Mouse (Mus musculus): ENCODE measurements around the gene Gnao1. TPM values are rescaled to one million over a fixed set of nuclear protein-coding genes. Genes with fewer than 3 reads are reported as not detected.
A peak's percentile ranks its signal among the peaks of the same experiment; 100 is the strongest.

The Gnao1 gene
- polyA plus RNA-seq, 1 experiment from 2014 or later, result 0.74 TPM

- H3K4me2 ChIP-seq, result no peak overlapping the region
- no peaks in the 10 kb centered on the region for H3K9me3 ChIP-seq (replicated peaks)
- 50% methylated on average over 5 of the region's 5 CpGs for WGBS (ENCODE audit: insufficient replicate concordance)
- H3K4me3 ChIP-seq, result no peak overlapping the region
- peaks cover 39% of the 10 kb centered on the region for H3K4me1 ChIP-seq
- H3K27me3 ChIP-seq (replicated peaks), result no peaks in the 10 kb centered on the region
- H3K9ac ChIP-seq, result no peak overlapping the region
- 0 out of 2 replicates have a peak overlapping the region, but pooled peaks have one; percentile 48 for H3K27ac ChIP-seq
- no peaks in the 10 kb centered on the region for H3K36me3 ChIP-seq
- ATAC-seq, result no peak
These were observed 98.2 kb downstream of the Gnao1 start for GRCm38 (mm10) chr8:93907987-93908441.

- 20% methylated on average over 1 of the region's 1 CpGs for WGBS (ENCODE audit: insufficient replicate concordance)
- Histone ChIP-seq H3K9ac (no peak overlapping the region), H3K27me3 (replicated peaks) (no peaks in the 10 kb centered on the region), H3K4me1 (peaks cover 39% of the 10 kb centered on the region), H3K9me3 (replicated peaks) (no peaks in the 10 kb centered on the region), H3K4me2 (no peak overlapping the region), H3K27ac (peak overlapping the region; percentile 48; the same call in 1 of the 2 replicates), H3K4me3 (no peak overlapping the region), H3K36me3 (no peaks in the 10 kb centered on the region)
- ATAC-seq, result peak; percentile 22; the same call in 1 of the 2 replicates
These were observed 98.8 kb downstream of the Gnao1 start for GRCm38 (mm10) chr8:93908546-93908945.

GRCm38 (mm10) chr8:93911715-93912555, 102.2 kb downstream of the Gnao1 start:
- Histone ChIP-seq H3K4me3 (no peak overlapping the region), H3K9me3 (replicated peaks) (no peaks in the 10 kb centered on the region), H3K9ac (no peak overlapping the region), H3K4me1 (peaks cover 43% of the 10 kb centered on the region), H3K4me2 (no peak overlapping the region), H3K27ac (peak overlapping the region; percentile 66), H3K27me3 (replicated peaks) (no peaks in the 10 kb centered on the region), H3K36me3 (no peaks in the 10 kb centered on the region)
- peak; percentile 58 for ATAC-seq
- WGBS (ENCODE audit: insufficient replicate concordance), result 57% methylated on average over 7 of the region's 7 CpGs

GRCm38 (mm10) chr8:93917859-93918421, 108.2 kb downstream of the Gnao1 start:
- H3K36me3 ChIP-seq, result no peaks in the 10 kb centered on the region
- 49% methylated on average over 13 of the region's 13 CpGs for WGBS (ENCODE audit: insufficient replicate concordance)
- no peak for ATAC-seq

DNA sequence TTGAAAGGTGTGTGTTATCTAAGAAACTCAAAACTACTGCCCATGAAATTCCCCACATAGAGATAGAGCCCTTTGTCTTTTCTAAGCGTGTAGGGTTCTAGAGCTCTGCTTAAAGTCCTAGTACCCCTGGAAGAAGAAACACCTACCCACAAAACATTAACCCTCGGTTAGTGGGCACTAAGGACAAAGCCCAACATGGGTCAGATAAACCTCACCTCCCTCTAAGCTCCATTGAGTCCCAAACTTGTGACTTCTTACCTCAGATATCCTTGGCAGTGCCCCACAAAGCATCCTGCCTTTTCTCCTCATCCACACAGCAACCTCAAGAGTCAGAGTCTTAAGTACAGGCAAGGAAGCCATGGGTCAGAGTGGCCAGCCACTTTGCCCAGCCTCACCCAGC, 108.8 kb downstream of the Gnao1 start:
- no peak overlapping the region for H3K4me2 ChIP-seq
- no peak for ATAC-seq
- H3K9ac ChIP-seq, result no peak overlapping the region
- H3K4me1 ChIP-seq, result peaks cover 4% of the 10 kb centered on the region; the same call in 1 of the 2 replicates
- no peaks in the 10 kb centered on the region for H3K36me3 ChIP-seq
- WGBS (ENCODE audit: insufficient replicate concordance), result 49% methylated on average over 2 of the region's 2 CpGs
- no peak overlapping the region for H3K27ac ChIP-seq
- H3K27me3 ChIP-seq (replicated peaks), result no peaks in the 10 kb centered on the region; the same call in 1 of the 2 replicates
- no peaks in the 10 kb centered on the region for H3K9me3 ChIP-seq (replicated peaks)
- H3K4me3 ChIP-seq, result no peak overlapping the region

More at GRCm38 (mm10) chr8:93917859-93918421, 108.2 kb downstream of the Gnao1 start:
- H3K27me3 ChIP-seq (replicated peaks), result no peaks in the 10 kb centered on the region; the same call in 1 of the 2 replicates
- H3K9ac ChIP-seq, result no peak overlapping the region
- no peak overlapping the region for H3K27ac ChIP-seq
- H3K4me3 ChIP-seq, result no peak overlapping the region
- no peak overlapping the region for H3K4me2 ChIP-seq
- H3K4me1 ChIP-seq, result peaks cover 4% of the 10 kb centered on the region; the same call in 1 of the 2 replicates
- H3K9me3 ChIP-seq (replicated peaks), result no peaks in the 10 kb centered on the region

DNA sequence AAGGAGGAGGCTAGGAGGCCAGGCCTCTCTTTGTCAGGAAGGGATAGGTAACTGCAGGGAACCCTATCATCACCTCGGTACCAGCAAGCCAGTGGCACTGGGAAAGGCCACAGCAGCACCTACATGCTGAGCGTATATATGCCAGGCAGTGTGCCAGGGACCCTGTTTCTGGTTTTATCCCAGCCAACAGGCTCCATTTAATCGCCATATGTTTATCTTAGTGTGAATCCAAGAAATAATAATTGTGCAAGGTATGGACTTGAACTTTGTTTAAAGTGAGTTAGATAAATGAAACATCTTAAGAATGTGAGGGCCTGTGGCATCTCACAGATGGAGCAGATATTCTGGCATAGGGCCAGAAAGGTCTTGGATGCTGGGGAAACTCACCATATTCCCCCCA, 109.7 kb downstream of the Gnao1 start:
- no peak for ATAC-seq
- no peak overlapping the region for H3K27ac ChIP-seq
- WGBS (ENCODE audit: insufficient replicate concordance), result 59% methylated on average over 3 of the region's 3 CpGs

DNA sequence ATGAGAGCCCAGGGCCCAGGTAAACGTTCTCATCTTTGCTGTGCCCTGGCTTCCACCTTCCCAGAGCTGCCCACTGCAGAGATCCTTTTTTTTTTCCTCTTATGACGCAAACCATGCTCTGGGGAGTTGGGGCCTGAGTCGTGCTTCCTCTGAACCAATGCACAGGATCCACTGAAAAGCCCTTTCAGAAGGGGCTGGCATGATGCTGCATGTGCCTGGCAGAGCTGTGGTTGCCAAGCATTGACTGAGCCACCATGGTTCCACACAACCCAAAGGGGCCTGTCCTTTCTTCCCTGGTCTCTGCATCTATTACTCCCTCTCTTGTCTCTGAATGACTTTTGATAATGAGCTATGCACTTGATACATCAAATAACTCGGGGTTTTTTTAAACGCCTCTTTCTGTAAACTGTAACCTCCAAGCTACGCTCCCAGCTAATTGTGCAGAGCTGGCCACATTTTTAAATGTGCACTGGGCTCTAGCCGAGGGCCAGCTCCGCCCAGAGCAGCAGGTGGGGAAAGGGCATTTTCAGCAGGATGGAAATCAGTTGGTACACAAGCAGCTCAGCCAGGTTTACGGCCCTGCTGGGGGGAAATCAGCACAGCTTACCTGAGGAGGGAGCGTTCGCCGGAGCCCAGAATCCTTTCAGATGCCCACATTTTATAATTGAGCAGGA, 110.3 kb downstream of the Gnao1 start:
- Histone ChIP-seq H3K27ac (no peak overlapping the region), H3K27me3 (replicated peaks) (no peaks in the 10 kb centered on the region; the same call in 1 of the 2 replicates)

More for the DNA sequence above, 109.7 kb downstream of the Gnao1 start:
- H3K4me1 ChIP-seq, result peaks cover 4% of the 10 kb centered on the region; the same call in 1 of the 2 replicates
- no peak overlapping the region for H3K9ac ChIP-seq
- H3K4me2 ChIP-seq, result no peak overlapping the region
- no peaks in the 10 kb centered on the region for H3K9me3 ChIP-seq (replicated peaks)
- H3K4me3 ChIP-seq, result no peak overlapping the region
- H3K36me3 ChIP-seq, result no peaks in the 10 kb centered on the region
- H3K27me3 ChIP-seq (replicated peaks), result no peaks in the 10 kb centered on the region; the same call in 1 of the 2 replicates

DNA sequence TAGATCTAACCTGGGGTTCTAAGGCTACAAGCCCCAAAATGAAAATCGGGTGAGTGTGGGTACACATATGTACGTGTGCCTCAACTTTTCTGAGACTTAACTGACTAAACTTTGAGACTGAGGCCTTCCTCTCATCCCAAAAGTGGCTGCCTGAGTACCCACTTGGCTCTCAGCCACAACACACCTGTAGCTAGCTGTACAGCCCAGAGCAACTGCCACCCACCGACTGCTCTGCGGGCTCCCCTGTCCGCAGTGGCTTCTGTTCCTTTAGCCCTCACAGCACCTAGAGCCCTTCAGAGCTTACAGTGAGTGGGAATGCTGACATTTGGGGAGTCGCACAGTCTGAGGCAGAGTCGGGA, 110.8 kb downstream of the Gnao1 start:
- 68% methylated on average over 7 of the region's 7 CpGs for WGBS (ENCODE audit: insufficient replicate concordance)
- peaks cover 4% of the 10 kb centered on the region; the same call in 1 of the 2 replicates for H3K4me1 ChIP-seq
- no peaks in the 10 kb centered on the region for H3K36me3 ChIP-seq
- H3K9me3 ChIP-seq (replicated peaks), result no peaks in the 10 kb centered on the region
- no peak overlapping the region for H3K4me2 ChIP-seq
- no peak overlapping the region for H3K9ac ChIP-seq
- no peaks in the 10 kb centered on the region; the same call in 1 of the 2 replicates for H3K27me3 ChIP-seq (replicated peaks)
- no peak for ATAC-seq
- H3K27ac ChIP-seq, result no peak overlapping the region
- no peak overlapping the region for H3K4me3 ChIP-seq

More for the DNA sequence above, 110.3 kb downstream of the Gnao1 start:
- no peaks in the 10 kb centered on the region for H3K36me3 ChIP-seq
- H3K9ac ChIP-seq, result no peak overlapping the region
- 58% methylated on average over 12 of the region's 12 CpGs for WGBS (ENCODE audit: insufficient replicate concordance)
- H3K9me3 ChIP-seq (replicated peaks), result no peaks in the 10 kb centered on the region
- H3K4me3 ChIP-seq, result no peak overlapping the region
- no peak for ATAC-seq
- H3K4me2 ChIP-seq, result no peak overlapping the region
- peaks cover 4% of the 10 kb centered on the region; the same call in 1 of the 2 replicates for H3K4me1 ChIP-seq

GRCm38 (mm10) chr8:93923897-93924334, 114.2 kb downstream of the Gnao1 start:
- Histone ChIP-seq H3K9ac (no peak overlapping the region), H3K27me3 (replicated peaks) (no peaks in the 10 kb centered on the region), H3K36me3 (no peaks in the 10 kb centered on the region), H3K4me1 (no peaks in the 10 kb centered on the region), H3K9me3 (replicated peaks) (no peaks in the 10 kb centered on the region), H3K27ac (no peak overlapping the region), H3K4me2 (no peak overlapping the region), H3K4me3 (no peak overlapping the region)
- no peak for ATAC-seq
- WGBS (ENCODE audit: insufficient replicate concordance), result 61% methylated on average over 7 of the region's 7 CpGs

DNA sequence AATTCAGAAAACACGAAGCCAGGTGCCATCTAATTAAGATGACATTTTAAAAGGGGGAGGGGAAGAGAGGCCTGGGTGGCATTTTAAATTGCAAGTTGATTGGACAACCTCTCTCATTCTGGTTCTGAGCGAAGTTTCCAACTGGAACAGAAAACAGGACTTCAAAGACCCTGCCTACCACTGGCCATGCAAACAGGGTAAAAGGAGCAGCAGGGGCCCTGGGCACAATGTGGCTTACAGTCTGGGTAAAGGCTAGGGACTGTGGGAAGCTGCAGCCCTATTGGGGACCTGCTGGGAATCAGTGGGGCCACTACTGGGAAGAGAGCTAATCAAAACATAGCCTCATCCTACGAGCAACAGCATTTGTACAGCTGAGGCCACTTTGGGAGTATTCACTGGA, 115.7 kb downstream of the Gnao1 start:
- Histone ChIP-seq H3K9ac (no peak overlapping the region), H3K9me3 (replicated peaks) (no peaks in the 10 kb centered on the region), H3K4me1 (no peaks in the 10 kb centered on the region), H3K27me3 (replicated peaks) (no peaks in the 10 kb centered on the region), H3K27ac (no peak overlapping the region), H3K4me3 (no peak overlapping the region), H3K36me3 (no peaks in the 10 kb centered on the region), H3K4me2 (no peak overlapping the region)
- no peak for ATAC-seq
- 36% methylated on average over 3 of the region's 3 CpGs for WGBS (ENCODE audit: insufficient replicate concordance)

- Histone ChIP-seq H3K4me3 (no peak overlapping the region), H3K27ac (no peak overlapping the region), H3K4me2 (no peak overlapping the region), H3K4me1 (no peaks in the 10 kb centered on the region), H3K9me3 (replicated peaks) (no peaks in the 10 kb centered on the region), H3K27me3 (replicated peaks) (no peaks in the 10 kb centered on the region), H3K9ac (no peak overlapping the region), H3K36me3 (no peaks in the 10 kb centered on the region)
- ATAC-seq, result no peak
- 64% methylated on average over 4 of the region's 4 CpGs for WGBS (ENCODE audit: insufficient replicate concordance)
These were observed 119.5 kb downstream of the Gnao1 start for GRCm38 (mm10) chr8:93929233-93929632.

GRCm38 (mm10) chr8:93931336-93931735, 121.6 kb downstream of the Gnao1 start:
- no peak overlapping the region for H3K4me3 ChIP-seq
- no peaks in the 10 kb centered on the region for H3K4me1 ChIP-seq
- no peaks in the 10 kb centered on the region for H3K27me3 ChIP-seq (replicated peaks)
- H3K4me2 ChIP-seq, result no peak overlapping the region
- H3K36me3 ChIP-seq, result no peaks in the 10 kb centered on the region
- WGBS (ENCODE audit: insufficient replicate concordance), result 68% methylated on average over 6 of the region's 6 CpGs
- H3K9ac ChIP-seq, result no peak overlapping the region
- no peak overlapping the region for H3K27ac ChIP-seq
- H3K9me3 ChIP-seq (replicated peaks), result no peaks in the 10 kb centered on the region
- ATAC-seq, result no peak

Measured in liver, embryonic 12.5 days (tissue).